Mouse (Mus musculus) gonadal fat pad, adult 2 months (tissue): ENCODE measurements around the gene Gm16427. TPM values are rescaled to one million over a fixed set of nuclear protein-coding genes. Genes with fewer than 3 reads are reported as not detected.
"Not testable (repeated sequence)": the region's sequence is repeated elsewhere in the genome, so short reads cannot be mapped to it uniquely, and the experiment has no call there.

Experiments
- DNase-seq: peaks from one replicate; pipeline ENCODE4 v3.0.0-alpha.2; 2012; ENCODE audit warnings: low read depth
- polyA plus RNA-seq: library from polyadenylated mRNA; depleted of rRNA; stranded (reverse); fragments of >200 nt; gene quantifications from 2 replicates; pipeline ENCODE4 v1.2.3, GENCODE M21; 2012; rRNA removed

Gm16427 gene
- polyA plus RNA-seq, result not detected in 2 replicates

GRCm38 (mm10) chr5:93540100-93540499, at the start of gene Gm16427:
Gene Gm16427 (minus strand): TSS chr5:93540200.
- DNase-seq, result not testable (repeated sequence)

Other genes with a start within 250 kb of the Gm16427 start
- gene C87414, start 131.4 kb upstream of the Gm16427 start, polyA plus RNA-seq, result not detected in 2 replicates